ENCODE assay signal across 9 mouse cellular contexts in the genomic region with DNA sequence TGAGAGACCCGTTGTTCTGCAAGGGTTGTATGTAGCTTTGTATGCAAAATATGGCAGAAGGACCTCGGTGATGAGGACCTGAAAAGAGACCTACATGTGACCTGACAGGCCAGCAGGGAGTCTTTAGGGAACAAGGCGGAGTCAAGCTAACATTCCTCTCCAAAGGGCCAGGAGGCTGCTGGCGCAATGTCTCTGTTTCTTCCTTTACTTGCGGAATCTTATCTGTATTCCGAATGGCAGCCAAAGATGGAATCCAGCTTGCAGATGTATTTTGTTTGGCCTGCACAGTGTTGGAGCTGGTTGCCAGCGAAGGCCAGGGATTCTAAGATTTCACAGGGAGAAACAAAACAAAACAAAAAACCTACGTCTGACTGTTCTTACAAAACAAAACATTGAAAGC. TPM values are rescaled to one million over a fixed set of nuclear protein-coding genes. Genes with fewer than 3 reads are reported as not detected.
A peak's percentile ranks its signal among the peaks of the same experiment; 100 is the strongest.
DNase-seq lines count a peak whose midpoint lies in the region; ATAC-seq lines count a peak whose summit lies in the region.
"Had no signal": no experiment of that assay in that cellular context is flagged by ENCODE, and none has a peak within 500 bp of the region (broad histone marks: within the 10 kb centered on the region; RNA-seq: fewer than 3 reads in every experiment).

No protein-coding gene starts in this region.

- H3K4me3 ChIP-seq in heart, embryonic 15.5 days: 0 out of 2 replicates have a peak overlapping the region, but pooled peaks have one; percentile 3
- H3K4me3 ChIP-seq: erythroblast, embryonic 14.5 days had no signal

- peak; percentile 55 for ATAC-seq in heart, embryonic 15.5 days (replicated peaks; ENCODE audit: insufficient number of reproducible peaks, insufficient read depth, low FRiP score, low read depth)

- H3K27me3 ChIP-seq in heart, embryonic 15.5 days: peaks cover 12% of the 10 kb centered on the region; the same call in 1 of the 2 replicates

- no peaks in the 10 kb centered on the region for H3K36me3 ChIP-seq in heart, embryonic 15.5 days

- 30% methylated on average over 8 of the region's 8 CpGs for WGBS in heart, embryonic 15.5 days

- H3K9me3 ChIP-seq in heart, embryonic 15.5 days (replicated peaks): no peaks in the 10 kb centered on the region

- peak; percentile 24 for DNase-seq in urinary bladder, postnatal 25 days (ENCODE audit: low spot score)
- DNase-seq in urinary bladder, adult 2 months (ENCODE audit: low spot score): no peak
- DNase-seq in lung, adult 18-20 months: peak; percentile 59 to 72
- no peak for DNase-seq in right cerebral cortex, postnatal 10 days (ENCODE audit: low spot score in 2 of 2)
- no peak for DNase-seq in layer of hippocampus, postnatal 14 days (ENCODE audit: low spot score in 2 of 2)
- DNase-seq in left cerebral cortex, adult 8-10 months (ENCODE audit: low spot score in 2 of 2): no peak

- no peak overlapping the region for H3K9ac ChIP-seq in heart, embryonic 15.5 days

- H3K4me2 ChIP-seq in heart, embryonic 15.5 days: peak overlapping the region; percentile 92

- peaks cover 34% of the 10 kb centered on the region for H3K4me1 ChIP-seq in heart, embryonic 15.5 days (replicated peaks)

- peak overlapping the region; percentile 86 for H3K27ac ChIP-seq in heart, embryonic 15.5 days
- H3K27ac ChIP-seq: macrophage had no signal

RNA-seq across cellular contexts. Expression of a gene that starts 6.0 kb away (rescaled TPM):
- 70.6 and 71.2 TPM in 2 replicates for polyA plus RNA-seq in urinary bladder, adult 2 months (2012; rRNA removed)
- 51.7 and 53.7 TPM in 2 replicates for polyA plus RNA-seq in heart, embryonic 15.5 days (2015; fragmentation: Nextera tagmentation; extraction: Ambion mirVana)
- 1 to 10 TPM; 5.1 to 9.5 TPM for total RNA-seq in layer of hippocampus, postnatal 14 days (2021)
- total RNA-seq in left cerebral cortex, adult 8-10 months (2022): 1 to 10 TPM; 4.9 to 6.4 (median 5.8) TPM

RNA-seq across cellular contexts. Expression of a gene that starts 57.1 kb away (rescaled TPM):
- polyA plus RNA-seq in urinary bladder, adult 2 months (2012; rRNA removed): 0.35 and 0.51 TPM in 2 replicates
- 0.33 TPM in 1 of 2 replicates, not detected in the other for polyA plus RNA-seq in heart, embryonic 15.5 days (2015; fragmentation: Nextera tagmentation; extraction: Ambion mirVana)
- not detected for total RNA-seq in layer of hippocampus, postnatal 14 days (2021)
- not detected for total RNA-seq in left cerebral cortex, adult 8-10 months (2022)
- polyA plus RNA-seq: erythroblast, embryonic 14.5 days; macrophage had no signal

Comparison
In these comparisons a context has a peak if more than half of its experiments do, and no peak if none do; other contexts are left out.
1. DNase-seq: peak in urinary bladder, postnatal 25 days (single experiment) and lung, adult 18-20 months (2 of 2); none in urinary bladder, adult 2 months (single experiment), right cerebral cortex, postnatal 10 days (0 of 2), layer of hippocampus, postnatal 14 days (0 of 2) and left cerebral cortex, adult 8-10 months (0 of 2).